Mouse (Mus musculus): ENCODE data around the gene Arhgap45. TPM values are rescaled to one million over a fixed set of nuclear protein-coding genes. Genes with fewer than 3 reads are reported as not detected.

The Arhgap45 gene
- total and polyA plus RNA-seq, 2 experiments from 2014 or later = 1.7 to 2.3 TPM

- no peak overlapping the region for H3K9ac ChIP-seq
- no peak overlapping the region for H3K4me3 ChIP-seq (ENCODE audit: low read depth, low read length)
- no peak overlapping the region for H3K27ac ChIP-seq (ENCODE audit: low read depth, low read length)
- no peaks in the 10 kb centered on the region for H3K4me1 ChIP-seq (ENCODE audit: insufficient read depth)
- peaks cover 25% of the 10 kb centered on the region for H3K27me3 ChIP-seq (ENCODE audit: insufficient read depth, low read length)
- no peak overlapping the region for H3K4me2 ChIP-seq (ENCODE audit: low read depth)
- H3K9me3 ChIP-seq (ENCODE audit: low read length) = peaks cover 13% of the 10 kb centered on the region; the same call in 1 of the 2 replicates
- DNase-seq (no peak), ATAC-seq (no peak)
- 25% methylated on average over 28 of the region's 28 CpGs for WGBS
- no peak for TF ChIP-seq CTCF (IDR thresholded peaks at IDR 0.05; ENCODE audit: low read depth)
- no peaks in the 10 kb centered on the region for H3K36me3 ChIP-seq (ENCODE audit: insufficient read depth)
Measured at GRCm38 (mm10) chr10:80014484-80015290, 1.8 kb upstream of the Arhgap45 start.

- H3K9ac ChIP-seq = no peak overlapping the region
- no peak for TF ChIP-seq CTCF (IDR thresholded peaks at IDR 0.05; ENCODE audit: low read depth)
- H3K27me3 ChIP-seq (ENCODE audit: insufficient read depth, low read length) = peaks cover 30% of the 10 kb centered on the region
- DNase-seq (no peak), ATAC-seq (no peak)
- no peak overlapping the region for H3K4me2 ChIP-seq (ENCODE audit: low read depth)
- 84% methylated on average over 10 of the region's 10 CpGs for WGBS
- H3K36me3 ChIP-seq (ENCODE audit: insufficient read depth) = no peaks in the 10 kb centered on the region
- H3K4me3 ChIP-seq (ENCODE audit: low read depth, low read length) = no peak overlapping the region
- H3K9me3 ChIP-seq (ENCODE audit: low read length) = peaks cover 7% of the 10 kb centered on the region; the same call in 1 of the 2 replicates
- H3K4me1 ChIP-seq (ENCODE audit: insufficient read depth) = no peaks in the 10 kb centered on the region
- H3K27ac ChIP-seq (ENCODE audit: low read depth, low read length) = no peak overlapping the region
Measured at GRCm38 (mm10) chr10:80015583-80015982, 870 bp upstream of the Arhgap45 start.

- peaks cover 31% of the 10 kb centered on the region for H3K27me3 ChIP-seq (ENCODE audit: insufficient read depth, low read length)
- H3K9me3 ChIP-seq (ENCODE audit: low read length) = no peaks in the 10 kb centered on the region
- WGBS = 88% methylated on average over 10 of the region's 10 CpGs
Measured at GRCm38 (mm10) chr10:80016931-80017330, 478 bp downstream of the Arhgap45 start.

GRCm38 (mm10) chr10:80017361-80017760 lies 908 bp downstream of the Arhgap45 start:
- WGBS = 79% methylated on average over 3 of the region's 3 CpGs
- no peaks in the 10 kb centered on the region for H3K9me3 ChIP-seq (ENCODE audit: low read length)
- no peak for TF ChIP-seq CTCF (IDR thresholded peaks at IDR 0.05; ENCODE audit: low read depth)
- H3K4me3 ChIP-seq (ENCODE audit: low read depth, low read length) = no peak overlapping the region
- DNase-seq (no peak), ATAC-seq (no peak)
- H3K4me1 ChIP-seq (ENCODE audit: insufficient read depth) = no peaks in the 10 kb centered on the region
- H3K9ac ChIP-seq = no peak overlapping the region
- H3K36me3 ChIP-seq (ENCODE audit: insufficient read depth) = no peaks in the 10 kb centered on the region
- H3K27ac ChIP-seq (ENCODE audit: low read depth, low read length) = no peak overlapping the region
- no peak overlapping the region for H3K4me2 ChIP-seq (ENCODE audit: low read depth)
- H3K27me3 ChIP-seq (ENCODE audit: insufficient read depth, low read length) = peaks cover 31% of the 10 kb centered on the region

More at GRCm38 (mm10) chr10:80016931-80017330, 478 bp downstream of the Arhgap45 start:
- no peaks in the 10 kb centered on the region for H3K4me1 ChIP-seq (ENCODE audit: insufficient read depth)
- H3K4me2 ChIP-seq (ENCODE audit: low read depth) = no peak overlapping the region
- DNase-seq (no peak), ATAC-seq (no peak)
- H3K27ac ChIP-seq (ENCODE audit: low read depth, low read length) = no peak overlapping the region
- no peak overlapping the region for H3K9ac ChIP-seq
- no peak for TF ChIP-seq CTCF (IDR thresholded peaks at IDR 0.05; ENCODE audit: low read depth)
- no peaks in the 10 kb centered on the region for H3K36me3 ChIP-seq (ENCODE audit: insufficient read depth)
- H3K4me3 ChIP-seq (ENCODE audit: low read depth, low read length) = no peak overlapping the region

GRCm38 (mm10) chr10:80017771-80018170 lies 1.3 kb downstream of the Arhgap45 start:
- DNase-seq (no peak), ATAC-seq (no peak)
- WGBS = 84% methylated on average over 14 of the region's 14 CpGs
- no peak for TF ChIP-seq CTCF (IDR thresholded peaks at IDR 0.05; ENCODE audit: low read depth)
- H3K27ac ChIP-seq (ENCODE audit: low read depth, low read length) = no peak overlapping the region
- H3K4me1 ChIP-seq (ENCODE audit: insufficient read depth) = no peaks in the 10 kb centered on the region
- H3K9me3 ChIP-seq (ENCODE audit: low read length) = no peaks in the 10 kb centered on the region
- no peak overlapping the region for H3K9ac ChIP-seq
- H3K4me3 ChIP-seq (ENCODE audit: low read depth, low read length) = no peak overlapping the region
- no peaks in the 10 kb centered on the region for H3K36me3 ChIP-seq (ENCODE audit: insufficient read depth)
- peaks cover 31% of the 10 kb centered on the region for H3K27me3 ChIP-seq (ENCODE audit: insufficient read depth, low read length)
- H3K4me2 ChIP-seq (ENCODE audit: low read depth) = no peak overlapping the region

- ATAC-seq = no peak
- H3K27me3 ChIP-seq (ENCODE audit: insufficient read depth, low read length) = peaks cover 23% of the 10 kb centered on the region
- no peaks in the 10 kb centered on the region for H3K4me1 ChIP-seq (ENCODE audit: insufficient read depth)
- no peaks in the 10 kb centered on the region for H3K36me3 ChIP-seq (ENCODE audit: insufficient read depth)
- H3K9me3 ChIP-seq (ENCODE audit: low read length) = no peaks in the 10 kb centered on the region
- TF ChIP-seq CTCF (IDR thresholded peaks at IDR 0.05; ENCODE audit: low read depth) = no peak
- H3K4me3 ChIP-seq (ENCODE audit: low read depth, low read length) = no peak overlapping the region
- 12% methylated on average over 12 of the region's 15 CpGs for WGBS
- H3K9ac ChIP-seq = no peak overlapping the region
- no peak overlapping the region for H3K4me2 ChIP-seq (ENCODE audit: low read depth)
- no peak for DNase-seq
- no peak overlapping the region for H3K27ac ChIP-seq (ENCODE audit: low read depth, low read length)
Measured at GRCm38 (mm10) chr10:80018739-80019297, 2.4 kb downstream of the Arhgap45 start.

GRCm38 (mm10) chr10:80019471-80020131 lies 3.1 kb downstream of the Arhgap45 start:
- H3K27ac ChIP-seq (ENCODE audit: low read depth, low read length) = no peak overlapping the region
- no peaks in the 10 kb centered on the region for H3K4me1 ChIP-seq (ENCODE audit: insufficient read depth)
- H3K4me2 ChIP-seq (ENCODE audit: low read depth) = no peak overlapping the region
- no peak for TF ChIP-seq CTCF (IDR thresholded peaks at IDR 0.05; ENCODE audit: low read depth)
- no peak overlapping the region for H3K9ac ChIP-seq
- DNase-seq (no peak), ATAC-seq (no peak)
- H3K36me3 ChIP-seq (ENCODE audit: insufficient read depth) = no peaks in the 10 kb centered on the region
- no peak overlapping the region for H3K4me3 ChIP-seq (ENCODE audit: low read depth, low read length)
- peaks cover 16% of the 10 kb centered on the region for H3K27me3 ChIP-seq (ENCODE audit: insufficient read depth, low read length)
- 8% methylated on average over 20 of the region's 20 CpGs for WGBS
- no peaks in the 10 kb centered on the region for H3K9me3 ChIP-seq (ENCODE audit: low read length)

All from forebrain, postnatal 0 days (tissue).